Mouse (Mus musculus): ENCODE measurements around the gene Tmem254b. TPM values are rescaled to one million over a fixed set of nuclear protein-coding genes. Genes with fewer than 3 reads are reported as not detected.

Gene Tmem254b
- 3.2 and 4.6 TPM in 2 replicates for polyA plus RNA-seq (2012)

GRCm38 (mm10) chr14:26206926-26207247 is at the start of gene Tmem254b:
TSS of gene Tmem254b (minus strand) at chr14:26207041.

GRCm38 (mm10) chr14:26182380-26182779 is 24.5 kb downstream of the Tmem254b start, which contains the start of gene Plac9b:
TSS of gene Plac9b (minus strand) at chr14:26182480.

Other genes with a start within 250 kb of the Tmem254b start
- not detected in 2 replicates for gene Duxbl1, start 228.5 kb downstream of the Tmem254b start, polyA plus RNA-seq (2012)
- 0.55 TPM in 1 of 2 replicates, not detected in the other for gene Gm9780, start 164.3 kb downstream of the Tmem254b start, polyA plus RNA-seq (2012)
- 20.9 TPM in 2 replicates for gene Tmem254c, start 139.7 kb downstream of the Tmem254b start, polyA plus RNA-seq (2012)
- not detected in 2 replicates for gene Cphx2, start 125.5 kb downstream of the Tmem254b start, polyA plus RNA-seq (2012)
- gene Cphx3, start 124.7 kb downstream of the Tmem254b start, polyA plus RNA-seq (2012), result not detected in 2 replicates
- not detected in 2 replicates for gene Duxbl2, start 88.7 kb downstream of the Tmem254b start, polyA plus RNA-seq (2012)
- not detected in 2 replicates for gene Plac9b, start 24.6 kb downstream of the Tmem254b start, polyA plus RNA-seq (2012)
- gene Duxbl3, start 50.9 kb upstream of the Tmem254b start, polyA plus RNA-seq (2012), result not detected in 2 replicates